Mouse (Mus musculus): ENCODE measurements around the gene Bnc2.

DNA sequence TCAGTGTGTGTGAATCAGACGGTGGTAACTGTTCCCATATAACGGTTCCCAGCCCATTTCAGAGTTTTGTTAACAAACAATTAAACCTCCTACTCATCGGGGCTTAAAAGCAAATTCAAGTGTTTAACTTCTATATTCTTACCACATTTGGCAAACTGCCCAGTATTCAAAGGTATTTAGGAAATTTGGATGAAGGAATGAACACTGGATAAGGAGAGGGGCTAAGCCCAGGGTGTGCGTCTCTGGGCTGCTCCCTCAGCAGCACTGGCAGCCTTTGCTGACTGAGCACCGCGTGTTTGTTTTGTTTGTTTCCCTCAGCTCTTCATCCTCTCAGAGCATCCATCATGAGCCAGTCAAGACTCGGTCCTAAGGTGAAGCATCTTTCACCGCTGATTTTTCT lies 109.0 kb downstream of the Bnc2 start:
- TF ChIP-seq CTCF (IDR thresholded peaks at IDR 0.05; ENCODE audit: borderline replicate concordance, extremely low read depth, insufficient read depth, insufficient read length) (no peak), POLR2A (IDR thresholded peaks at IDR 0.05; ENCODE audit: borderline replicate concordance, extremely low read depth, insufficient read depth, insufficient read length, poor library complexity, severe bottlenecking) (no peak)

All from brain, embryonic 14.5 days (tissue).